Mouse (Mus musculus) liver (tissue): ENCODE measurements around the gene Cisd3.
A peak's percentile ranks its signal among the peaks of the same experiment; 100 is the strongest.
"Not testable (repeated sequence)": the region's sequence is repeated elsewhere in the genome, so short reads cannot be mapped to it uniquely, and the experiment has no call there.

ENCODE experiments used
- DNase-seq: peaks from one replicate; pipeline ENCODE4 v3.0.0-alpha.2; 2020; ENCODE audit warnings: mixed read lengths

The Cisd3 gene

GRCm38 (mm10) chr11:97689861-97690260 is 4.2 kb downstream of the Cisd3 start:
- DNase-seq = peak; percentile 64

- DNase-seq = no peak
These were observed 8.8 kb downstream of the Cisd3 start for GRCm38 (mm10) chr11:97694435-97694834.

GRCm38 (mm10) chr11:97694921-97695711 is 9.5 kb downstream of the Cisd3 start:
- no peak for DNase-seq

- no peak for DNase-seq
These were observed 10.2 kb downstream of the Cisd3 start for GRCm38 (mm10) chr11:97695712-97696401.

GRCm38 (mm10) chr11:97696669-97697068 is 11.0 kb downstream of the Cisd3 start:
- DNase-seq = no peak

- DNase-seq = no peak
These were observed 11.7 kb downstream of the Cisd3 start for GRCm38 (mm10) chr11:97697199-97697890.

GRCm38 (mm10) chr11:97697891-97698529 is 12.4 kb downstream of the Cisd3 start:
- no peak for DNase-seq

GRCm38 (mm10) chr11:97698741-97699611 is 13.3 kb downstream of the Cisd3 start:
- peak; percentile 75 for DNase-seq

- peak; percentile 81 for DNase-seq
These were observed 14.0 kb downstream of the Cisd3 start for GRCm38 (mm10) chr11:97699626-97700002.

- DNase-seq = peak; percentile 44
These were observed 14.5 kb downstream of the Cisd3 start, which contains the start of gene Pcgf2 for GRCm38 (mm10) chr11:97700003-97700745. Gene Pcgf2 (minus strand): TSS chr11:97700497.

- peak; percentile 31 for DNase-seq
These were observed 15.3 kb downstream of the Cisd3 start for GRCm38 (mm10) chr11:97700746-97701580.

- no peak for DNase-seq
These were observed 16.2 kb downstream of the Cisd3 start for GRCm38 (mm10) chr11:97701581-97702392.

GRCm38 (mm10) chr11:97702393-97702745 is 16.7 kb downstream of the Cisd3 start:
- peak; percentile 83 for DNase-seq

- DNase-seq = peak; percentile 96
These were observed 17.6 kb downstream of the Cisd3 start, which contains the start of gene Psmb3 for GRCm38 (mm10) chr11:97703039-97703826. Gene Psmb3 (plus strand): TSS chr11:97703399.

- DNase-seq = not testable (repeated sequence)
These were observed 24.4 kb downstream of the Cisd3 start for GRCm38 (mm10) chr11:97710067-97710466.

GRCm38 (mm10) chr11:97711200-97711900 is 25.7 kb downstream of the Cisd3 start:
- no peak for DNase-seq

GRCm38 (mm10) chr11:97712286-97712685 is 26.7 kb downstream of the Cisd3 start:
- DNase-seq = no peak

- DNase-seq = no peak
These were observed 28.3 kb downstream of the Cisd3 start for GRCm38 (mm10) chr11:97713896-97714295.
